Mouse (Mus musculus): ENCODE data around the gene Cfp. TPM values are rescaled to one million over a fixed set of nuclear protein-coding genes. Genes with fewer than 3 reads are reported as not detected.

Cfp gene
- polyA plus RNA-seq, 1 experiment: 27.1 TPM

- TF ChIP-seq CTCF (IDR thresholded peaks at IDR 0.05; ENCODE audit: insufficient read depth, low read length) (no peak), POLR2A (IDR thresholded peaks at IDR 0.05; ENCODE audit: borderline replicate concordance, extremely low read depth, low read depth, low read length) (no peak)
- DNase-seq: no peak
- no peak overlapping the region for H3K4me3 ChIP-seq (replicated peaks; ENCODE audit: extremely low read depth, low read depth, low read length)
- H3K4me1 ChIP-seq (ENCODE audit: control insufficient read depth, insufficient read depth, low read length): no peaks in the 10 kb centered on the region; the same call in 1 of the 2 replicates
- 54% methylated on average over 5 of the region's 5 CpGs for WGBS
These were observed 10.0 kb downstream of the Cfp start for GRCm38 (mm10) chrX:20921366-20921765.

DNA sequence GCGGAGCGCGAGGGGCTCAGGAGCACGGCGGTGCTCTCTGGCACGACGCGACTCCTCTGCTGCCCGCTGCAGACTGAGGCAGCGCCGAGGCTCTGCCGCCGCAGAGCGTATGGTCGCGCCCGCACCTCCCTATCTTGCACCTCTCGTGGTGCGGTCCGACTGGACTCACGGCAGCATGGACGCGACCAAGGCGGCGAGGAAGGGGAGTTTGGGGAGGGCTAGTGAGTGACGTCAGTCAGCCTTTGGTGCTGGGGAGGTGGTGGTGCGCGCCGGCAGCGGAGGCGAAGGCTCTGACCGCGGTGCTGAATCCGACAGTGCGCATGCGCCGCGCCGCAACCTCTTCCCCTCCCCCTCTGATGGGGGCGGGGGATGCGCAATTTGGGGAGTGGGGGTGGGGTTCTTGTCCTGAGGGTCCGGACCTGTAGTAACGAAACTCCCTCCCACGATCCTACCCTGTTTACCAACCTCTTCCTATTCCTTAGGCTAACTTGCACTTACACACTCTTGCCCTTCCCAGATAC lies 10.5 kb downstream of the Cfp start, which contains the start of gene Syn1:
Gene Syn1, minus strand, starts transcription at position 161 of the 521 bp plus-strand sequence.
- DNase-seq: peak; percentile 51
- Histone ChIP-seq H3K4me1 (ENCODE audit: control insufficient read depth, insufficient read depth, low read length) (no peaks in the 10 kb centered on the region; the same call in 1 of the 2 replicates), H3K4me3 (replicated peaks; ENCODE audit: extremely low read depth, low read depth, low read length) (peak within 1 kb of the TSS; percentile 28)
- 33% methylated on average over 44 of the region's 44 CpGs for WGBS
- TF ChIP-seq POLR2A (IDR thresholded peaks at IDR 0.05; ENCODE audit: borderline replicate concordance, extremely low read depth, low read depth, low read length): no peak

GRCm38 (mm10) chrX:20920249-20920843 lies 11.0 kb downstream of the Cfp start:
- 26% methylated on average over 49 of the region's 49 CpGs for WGBS

GRCm38 (mm10) chrX:20915075-20915474 lies 16.3 kb downstream of the Cfp start:
- no peak for TF ChIP-seq POLR2A (IDR thresholded peaks at IDR 0.05; ENCODE audit: borderline replicate concordance, extremely low read depth, low read depth, low read length)
- no peak for TF ChIP-seq CTCF (IDR thresholded peaks at IDR 0.05; ENCODE audit: insufficient read depth, low read length)
- Histone ChIP-seq H3K4me3 (replicated peaks; ENCODE audit: extremely low read depth, low read depth, low read length) (no peak overlapping the region), H3K4me1 (ENCODE audit: control insufficient read depth, insufficient read depth, low read length) (no peaks in the 10 kb centered on the region)
- DNase-seq: no peak

More at GRCm38 (mm10) chrX:20920249-20920843, 11.0 kb downstream of the Cfp start:
- TF ChIP-seq CTCF (IDR thresholded peaks at IDR 0.05; ENCODE audit: insufficient read depth, low read length): no peak
- TF ChIP-seq POLR2A (IDR thresholded peaks at IDR 0.05; ENCODE audit: borderline replicate concordance, extremely low read depth, low read depth, low read length): no peak
- peak; percentile 4 for DNase-seq
- H3K4me1 ChIP-seq (ENCODE audit: control insufficient read depth, insufficient read depth, low read length): no peaks in the 10 kb centered on the region; the same call in 1 of the 2 replicates
- peak overlapping the region; percentile 28 for H3K4me3 ChIP-seq (replicated peaks; ENCODE audit: extremely low read depth, low read depth, low read length)

GRCm38 (mm10) chrX:20913726-20914125 lies 17.6 kb downstream of the Cfp start:
- no peak overlapping the region for H3K4me3 ChIP-seq (replicated peaks; ENCODE audit: extremely low read depth, low read depth, low read length)
- TF ChIP-seq CTCF (IDR thresholded peaks at IDR 0.05; ENCODE audit: insufficient read depth, low read length) (no peak), POLR2A (IDR thresholded peaks at IDR 0.05; ENCODE audit: borderline replicate concordance, extremely low read depth, low read depth, low read length) (no peak)
- no peak for DNase-seq
- WGBS: 70% methylated on average over 6 of the region's 6 CpGs
- no peaks in the 10 kb centered on the region for H3K4me1 ChIP-seq (ENCODE audit: control insufficient read depth, insufficient read depth, low read length)

GRCm38 (mm10) chrX:20910074-20910473 lies 21.3 kb downstream of the Cfp start:
- Histone ChIP-seq H3K4me3 (replicated peaks; ENCODE audit: extremely low read depth, low read depth, low read length) (no peak overlapping the region), H3K4me1 (ENCODE audit: control insufficient read depth, insufficient read depth, low read length) (no peaks in the 10 kb centered on the region)
- TF ChIP-seq POLR2A (IDR thresholded peaks at IDR 0.05; ENCODE audit: borderline replicate concordance, extremely low read depth, low read depth, low read length) (no peak), CTCF (IDR thresholded peaks at IDR 0.05; ENCODE audit: insufficient read depth, low read length) (no peak)
- WGBS: 38% methylated on average over 3 of the region's 3 CpGs
- no peak for DNase-seq

Other genes with a start within 250 kb of the Cfp start
- 138 and 154 TPM in 2 replicates for gene Cdk16, start 243.6 kb downstream of the Cfp start, polyA plus RNA-seq (2012; rRNA removed)
- 10.9 and 13.8 TPM in 2 replicates for gene Usp11, start 227.6 kb downstream of the Cfp start, polyA plus RNA-seq (2012; rRNA removed)
- 149 and 167 TPM in 2 replicates for gene Araf, start 133.7 kb downstream of the Cfp start, polyA plus RNA-seq (2012; rRNA removed)
- 14.6 and 15.3 TPM in 2 replicates for gene Timp1, start 61.4 kb downstream of the Cfp start, polyA plus RNA-seq (2012; rRNA removed)
- gene Syn1, start 10.6 kb downstream of the Cfp start, polyA plus RNA-seq (2012; rRNA removed): 1.1 and 1.2 TPM in 2 replicates
- gene Elk1, start 19.1 kb upstream of the Cfp start, polyA plus RNA-seq (2012; rRNA removed): 11.5 and 13.5 TPM in 2 replicates
- 10.4 and 13.9 TPM in 2 replicates for gene Uxt, start 30.5 kb upstream of the Cfp start, polyA plus RNA-seq (2012; rRNA removed)
- gene Zfp182, start 130.8 kb upstream of the Cfp start, polyA plus RNA-seq (2012; rRNA removed): 0.86 and 1.3 TPM in 2 replicates
- gene Spaca5, start 136.9 kb upstream of the Cfp start, polyA plus RNA-seq (2012; rRNA removed): not detected in 2 replicates
- gene Zfp300, start 158.0 kb upstream of the Cfp start, polyA plus RNA-seq (2012; rRNA removed): 0.14 and 0.24 TPM in 2 replicates
- not detected in 2 replicates for gene Ssxa1, start 184.3 kb upstream of the Cfp start, polyA plus RNA-seq (2012; rRNA removed)
- gene Gm21876, start 244.1 kb upstream of the Cfp start, polyA plus RNA-seq (2012; rRNA removed): not detected in 2 replicates

Measured in lung, adult 2 months (tissue).